Mouse (Mus musculus) urinary bladder, postnatal 10 days (tissue): ENCODE results near the gene Dsp.

Source experiments
- DNase-seq: peaks from one replicate; pipeline ENCODE4 v3.0.0; 2022; ENCODE audit warnings: low spot score

Dsp gene

GRCm38 (mm10) chr13:38151069-38151588 is at the start of gene Dsp:
Gene Dsp, plus strand, starts transcription at chr13:38151294.
- DNase-seq = peak; percentile 33

- DNase-seq = no peak
Observed at GRCm38 (mm10) chr13:38103406-38103805, 47.7 kb upstream of the Dsp start.

- DNase-seq = no peak
Observed at GRCm38 (mm10) chr13:38104501-38104900, 46.6 kb upstream of the Dsp start.

- DNase-seq = no peak
Observed at GRCm38 (mm10) chr13:38109081-38109480, 42.0 kb upstream of the Dsp start.

- DNase-seq = no peak
Observed at GRCm38 (mm10) chr13:38122321-38122720, 28.8 kb upstream of the Dsp start.

GRCm38 (mm10) chr13:38123666-38124065 is 27.4 kb upstream of the Dsp start:
- DNase-seq = no peak

- DNase-seq = no peak
Observed at GRCm38 (mm10) chr13:38127683-38128082, 23.4 kb upstream of the Dsp start.

- no peak for DNase-seq
Observed at GRCm38 (mm10) chr13:38128246-38128645, 22.8 kb upstream of the Dsp start.

- no peak for DNase-seq
Observed at GRCm38 (mm10) chr13:38129492-38129891, 21.6 kb upstream of the Dsp start.

- DNase-seq = no peak
Observed at GRCm38 (mm10) chr13:38130116-38130515, 21.0 kb upstream of the Dsp start.

GRCm38 (mm10) chr13:38133016-38133528 is 18.0 kb upstream of the Dsp start:
- DNase-seq = no peak

GRCm38 (mm10) chr13:38140521-38140920 is 10.6 kb upstream of the Dsp start:
- DNase-seq = no peak

GRCm38 (mm10) chr13:38144962-38145713 is 6.0 kb upstream of the Dsp start:
- no peak for DNase-seq

GRCm38 (mm10) chr13:38148348-38148747 is 2.7 kb upstream of the Dsp start:
- DNase-seq = no peak

- no peak for DNase-seq
Observed at GRCm38 (mm10) chr13:38151671-38152428, 756 bp downstream of the Dsp start.

- DNase-seq = no peak
Observed at GRCm38 (mm10) chr13:38152429-38153035, 1.4 kb downstream of the Dsp start.

- DNase-seq = no peak
Observed at GRCm38 (mm10) chr13:38155523-38155922, 4.4 kb downstream of the Dsp start.

- DNase-seq = no peak
Observed at GRCm38 (mm10) chr13:38157635-38158034, 6.5 kb downstream of the Dsp start.

GRCm38 (mm10) chr13:38162002-38162401 is 10.9 kb downstream of the Dsp start:
- DNase-seq = no peak

- no peak for DNase-seq
Observed at GRCm38 (mm10) chr13:38162668-38163067, 11.6 kb downstream of the Dsp start.

- no peak for DNase-seq
Observed at GRCm38 (mm10) chr13:38164932-38165331, 13.8 kb downstream of the Dsp start.

GRCm38 (mm10) chr13:38167056-38167455 is 16.0 kb downstream of the Dsp start:
- no peak for DNase-seq
